Mouse (Mus musculus): ENCODE data around the gene Ubb.

Gene Ubb

GRCm38 (mm10) chr11:62591026-62591425 is 40.1 kb downstream of the Ubb start:
- DNase-seq: no peak

GRCm38 (mm10) chr11:62591904-62592575 is 41.1 kb downstream of the Ubb start:
- DNase-seq: peak; percentile 60

GRCm38 (mm10) chr11:62598571-62598970 is 47.6 kb downstream of the Ubb start:
- DNase-seq: no peak

GRCm38 (mm10) chr11:62601732-62602618 is 51.0 kb downstream of the Ubb start:
- DNase-seq: no peak
